Mouse (Mus musculus): ENCODE measurements at regions not wholly inside any gene's neighbourhood (a gene's known extent, or its start where the extent isn't known, plus 50 kb on each side); places are given as distances from the start of the nearest gene placed in this dataset.

GRCm38 (mm10) chr12:77139718-77140117 lies 98.2 kb upstream of the Fut8 start:
- TF ChIP-seq POLR2A (IDR thresholded peaks at IDR 0.05; ENCODE audit: low read depth, low read length): no peak
- no peak for TF ChIP-seq CTCF (IDR thresholded peaks at IDR 0.05; ENCODE audit: borderline replicate concordance, insufficient read depth, low read length)
